Mouse (Mus musculus) heart, postnatal 0 days (tissue): ENCODE results near the gene Pip4p1.

Experiments
- CTCF ChIP-seq: IDR thresholded peaks from 2 replicates; pipeline ENCODE4 v1.5.1; 2016; ENCODE audit warnings: antibody characterized with exemption, control low read depth, low read depth
- EP300 ChIP-seq: IDR thresholded peaks from 2 replicates; pipeline ENCODE4 v1.6.1; 2016; ENCODE audit warnings: antibody characterized with exemption, low read depth

- TF ChIP-seq CTCF = no peak
- no peak for TF ChIP-seq EP300
Measured at GRCm38 (mm10) chr14:50955487-50955886, 24.8 kb upstream of the Pip4p1 start.
